Mouse (Mus musculus): ENCODE results near the gene Golph3.
A peak's percentile ranks its signal among the peaks of the same experiment; 100 is the strongest.

Golph3 gene

DNA sequence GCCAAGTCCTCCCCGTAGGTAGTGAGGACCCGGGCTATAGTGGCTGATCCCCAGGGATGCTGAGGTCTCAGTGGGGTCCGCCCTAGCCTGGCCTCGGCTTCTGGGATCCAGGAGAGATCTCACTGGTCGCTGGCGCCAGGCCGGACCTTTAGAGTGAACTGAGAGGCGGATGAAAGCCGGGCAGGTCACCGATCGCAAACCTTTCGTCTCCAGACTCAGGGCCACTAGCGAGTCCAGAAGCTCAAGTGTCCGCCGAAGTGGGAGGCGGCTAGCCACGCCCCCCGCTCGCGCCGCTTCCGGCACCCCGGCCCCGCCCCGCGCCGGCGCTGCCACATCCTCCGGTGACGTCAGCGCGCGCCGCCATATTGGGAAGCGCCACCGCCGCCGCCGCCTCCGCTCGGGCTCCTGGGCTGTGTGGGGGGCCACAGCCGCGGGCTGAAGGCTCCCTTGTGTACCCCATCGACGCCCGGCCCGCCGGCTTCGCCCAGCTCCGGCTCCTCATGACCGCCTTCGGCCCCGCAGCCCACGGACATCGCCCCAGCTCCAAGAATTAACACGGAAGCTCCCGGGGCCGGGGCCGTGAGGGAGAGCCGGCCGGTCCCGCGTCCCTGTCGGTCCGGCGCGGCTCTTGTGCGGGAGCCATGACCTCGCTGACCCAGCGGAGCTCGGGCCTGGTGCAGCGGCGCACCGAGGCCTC is at the start of gene Golph3:
Golph3 (plus strand) TSS at position 360 of the 697 bp plus-strand sequence.
- DNase-seq (ENCODE audit: low spot score) = peak; percentile 94

DNA sequence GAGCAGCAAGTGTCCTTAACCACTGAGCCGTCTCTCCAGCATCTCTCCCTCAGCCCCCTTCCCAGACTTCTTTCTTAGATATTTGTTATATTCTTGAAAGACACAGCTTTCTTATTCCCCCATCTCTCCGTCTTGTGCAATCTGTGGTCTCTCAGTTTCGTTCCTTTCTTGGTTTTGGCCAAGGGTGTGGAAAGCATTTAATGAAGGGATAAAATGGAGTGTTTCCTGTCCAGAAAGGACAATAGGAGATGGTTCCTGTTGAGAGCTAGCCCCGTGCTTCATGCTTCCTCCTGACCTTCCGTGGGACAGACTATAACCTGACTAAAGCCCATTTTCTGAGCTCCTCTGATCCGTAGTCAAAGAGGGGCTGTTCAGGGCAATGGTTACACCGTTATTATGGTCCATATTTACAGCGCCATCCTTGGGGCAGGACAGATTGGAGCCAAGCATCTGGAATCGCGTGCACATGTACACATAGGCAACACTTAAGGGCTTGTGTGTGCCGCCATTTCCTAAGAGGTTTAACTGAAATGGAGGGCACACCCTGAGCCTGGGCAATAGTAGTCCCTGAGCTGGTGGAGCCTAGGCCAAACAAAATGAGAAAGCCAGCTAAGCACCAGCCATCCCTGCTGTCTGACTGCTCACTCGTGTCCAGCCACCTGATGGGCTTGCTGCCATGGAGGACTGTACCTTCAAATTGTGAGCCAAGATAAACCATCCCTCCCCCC is 47.8 kb upstream of the Golph3 start:
- DNase-seq (ENCODE audit: low spot score) = no peak

DNA sequence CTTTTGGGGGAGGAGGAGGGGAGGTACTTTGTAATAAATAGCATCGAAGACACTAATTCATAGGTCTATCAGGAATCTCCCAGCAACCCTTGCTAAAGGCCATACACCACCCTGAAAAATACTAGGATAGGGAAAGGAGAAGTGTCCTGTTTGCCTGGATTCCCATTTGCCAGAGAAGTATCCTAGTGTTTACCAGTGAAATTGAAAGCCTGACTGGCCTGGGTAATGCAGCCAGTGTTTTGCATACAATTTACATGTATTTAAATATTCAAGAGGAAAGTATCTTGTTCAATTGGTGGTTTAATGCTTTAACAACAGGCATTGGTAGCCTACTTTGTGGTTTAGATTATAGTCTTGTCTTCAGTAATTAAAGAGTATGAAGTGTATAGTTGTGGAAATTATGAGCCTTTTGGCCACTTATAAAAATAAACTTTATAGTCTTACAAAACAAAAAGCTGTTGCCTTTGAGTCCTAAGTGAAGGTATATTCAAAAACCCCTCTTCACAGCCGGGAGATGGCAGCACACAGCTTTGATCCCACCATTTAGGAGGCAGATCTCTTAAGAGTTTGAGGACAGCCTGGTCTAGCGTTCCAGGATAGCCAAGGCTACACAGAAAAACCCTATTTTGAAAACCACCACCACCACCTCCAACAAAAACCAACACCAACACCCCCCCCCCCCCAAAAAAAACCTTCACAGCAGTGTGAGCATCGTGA is 47.0 kb upstream of the Golph3 start:
- DNase-seq (ENCODE audit: low spot score) = no peak

DNA sequence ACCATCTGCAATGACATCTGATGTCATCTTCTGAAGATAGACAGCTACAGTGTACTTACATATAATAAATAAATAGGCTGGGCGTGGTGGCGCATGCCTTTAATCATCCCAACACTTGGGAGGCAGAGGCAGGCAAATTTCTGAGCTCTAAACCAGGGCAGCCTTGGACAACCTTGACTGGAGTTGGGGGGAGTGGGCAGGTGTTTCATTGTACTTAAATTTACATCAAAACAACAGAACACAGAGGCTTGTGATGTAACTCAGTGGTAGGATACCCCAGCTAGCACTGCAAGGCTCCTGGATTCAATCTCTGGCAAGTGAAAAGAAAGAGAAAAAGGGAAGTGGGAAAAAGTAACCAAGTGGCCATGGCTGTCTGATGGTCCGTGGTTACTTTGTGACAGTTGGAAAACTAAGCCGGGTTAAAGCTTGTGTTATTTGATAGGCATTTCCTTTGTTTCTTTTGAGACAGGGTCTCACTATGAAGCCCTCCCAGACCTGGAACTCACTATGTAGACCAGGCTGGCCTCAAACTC is 46.1 kb upstream of the Golph3 start:
- no peak for DNase-seq (ENCODE audit: low spot score)

DNA sequence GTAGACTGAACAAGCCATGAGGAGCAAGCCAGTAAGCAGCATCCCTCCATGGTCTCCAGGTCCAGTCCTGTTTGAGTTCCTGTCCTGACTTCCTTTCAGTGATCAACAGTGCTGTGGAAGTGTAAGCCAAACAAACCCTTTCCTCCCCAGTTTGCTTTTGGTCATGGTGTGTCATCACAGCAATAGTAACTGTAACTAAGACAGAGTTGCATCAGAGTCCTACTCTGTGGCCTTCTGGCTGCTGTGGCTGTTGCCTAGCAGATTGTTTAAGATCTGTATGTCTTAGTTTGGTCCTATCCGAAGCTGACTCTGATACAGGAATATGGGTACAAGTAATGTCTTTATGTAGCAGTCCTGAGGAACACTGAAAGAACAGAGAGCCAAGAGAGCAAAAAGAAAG is 41.4 kb upstream of the Golph3 start:
- DNase-seq (ENCODE audit: low spot score) = no peak

DNA sequence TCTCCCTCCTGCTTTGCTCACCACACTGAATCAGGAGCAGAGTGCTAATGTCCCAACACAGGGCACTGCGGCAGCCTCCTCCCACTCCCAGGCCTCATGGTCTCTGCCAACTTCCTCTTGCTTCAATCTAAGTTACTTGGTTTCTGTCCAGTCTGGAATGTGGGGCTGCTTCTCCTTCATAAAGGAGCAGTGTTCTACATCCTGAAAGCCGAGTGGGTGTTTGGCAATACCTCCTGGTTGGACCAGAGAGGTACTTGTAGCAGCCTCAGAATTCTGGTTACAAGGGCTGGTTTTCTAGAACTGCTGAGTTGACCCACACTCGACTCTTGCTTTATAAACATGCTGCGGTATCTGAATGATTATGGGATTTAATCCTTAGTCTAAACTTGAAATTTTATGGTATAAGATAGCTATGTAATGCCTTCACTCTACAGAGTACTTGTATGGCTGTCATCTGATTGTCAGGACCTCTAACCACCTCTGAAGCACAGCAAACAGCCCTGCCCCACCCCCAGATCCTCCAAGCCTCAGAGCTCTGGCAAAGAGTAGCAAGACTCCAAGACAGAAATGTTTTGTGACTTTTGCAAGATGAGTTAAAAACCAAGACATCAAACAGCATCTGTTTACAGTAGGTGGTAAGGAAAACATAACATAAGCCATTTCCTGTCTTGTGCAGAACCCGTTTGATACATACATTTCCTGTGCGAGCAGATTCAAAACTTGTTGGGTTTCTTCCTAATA is 36.3 kb upstream of the Golph3 start:
- peak; percentile 85 for DNase-seq (ENCODE audit: low spot score)

DNA sequence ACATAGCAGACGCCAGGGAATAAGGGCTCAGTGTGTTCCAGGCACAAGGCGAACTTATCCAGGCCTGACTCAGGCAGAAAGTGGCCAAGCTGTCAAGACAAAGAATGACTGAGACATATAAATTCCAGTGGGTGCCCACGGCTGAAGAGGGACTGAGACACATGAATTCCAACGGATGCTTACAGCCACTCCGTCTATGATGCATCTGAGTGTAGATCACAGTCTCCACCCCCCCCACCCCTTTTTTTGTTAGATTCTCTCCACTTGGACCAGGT is 35.8 kb upstream of the Golph3 start:
- DNase-seq (ENCODE audit: low spot score) = no peak

DNA sequence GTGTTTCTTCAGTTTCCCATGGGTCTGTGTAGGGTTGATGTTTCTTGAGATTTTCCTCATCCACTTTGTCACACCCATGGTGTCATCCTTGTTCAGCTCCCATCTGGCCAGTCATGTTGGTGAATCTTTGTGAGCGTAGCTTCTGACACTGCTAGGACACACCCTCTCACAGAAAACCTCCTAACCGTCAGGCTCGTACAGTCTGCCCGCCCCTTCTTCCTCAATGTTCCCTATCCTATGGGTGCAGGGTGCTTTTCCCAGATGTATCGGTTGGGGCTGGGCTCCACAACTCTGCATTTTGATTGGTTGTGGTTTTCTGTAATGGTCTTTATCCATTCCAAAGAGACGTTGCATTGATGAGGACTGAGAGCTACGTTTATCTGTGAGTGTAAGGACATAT is 30.9 kb upstream of the Golph3 start:
- no peak for DNase-seq (ENCODE audit: low spot score)

DNA sequence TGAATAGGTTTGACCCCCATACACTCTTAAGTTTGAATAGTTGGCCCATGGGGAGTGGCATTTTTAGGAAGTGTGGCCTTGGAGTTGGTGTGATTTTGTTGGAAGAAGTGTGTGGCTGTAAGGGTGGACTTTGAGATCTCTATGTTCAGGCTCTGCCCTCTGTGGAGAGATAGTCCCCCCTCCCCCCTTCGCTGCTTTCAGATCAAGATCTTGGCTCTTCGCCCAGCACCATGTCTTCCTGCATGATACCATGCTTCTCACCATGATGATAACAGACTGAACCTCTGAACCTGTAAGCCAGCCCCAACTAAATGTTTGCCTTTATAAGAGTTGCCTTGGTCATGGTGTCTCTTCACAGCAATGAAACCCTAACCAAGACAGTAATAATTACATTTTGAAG is 29.5 kb upstream of the Golph3 start:
- no peak for DNase-seq (ENCODE audit: low spot score)

DNA sequence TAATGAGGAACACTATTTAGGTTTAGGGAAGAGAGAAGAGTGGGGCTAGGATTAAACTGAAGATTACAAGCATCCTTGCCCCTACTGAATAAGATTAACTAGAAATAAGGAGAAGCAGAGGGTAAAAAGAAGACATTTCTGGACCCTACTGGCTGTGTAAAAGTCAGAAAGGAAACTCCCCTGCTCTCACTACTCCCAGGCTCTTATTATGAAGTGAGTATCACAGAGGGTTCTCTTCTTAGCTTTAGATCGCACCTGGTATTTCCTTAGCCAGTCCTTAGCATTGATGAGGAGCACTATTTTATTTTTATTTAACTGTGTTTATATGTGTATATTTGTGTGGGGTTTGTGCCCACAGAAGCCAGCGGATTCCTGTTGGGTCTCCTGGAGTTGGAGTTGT is 25.0 kb upstream of the Golph3 start:
- no peak for DNase-seq (ENCODE audit: low spot score)

DNA sequence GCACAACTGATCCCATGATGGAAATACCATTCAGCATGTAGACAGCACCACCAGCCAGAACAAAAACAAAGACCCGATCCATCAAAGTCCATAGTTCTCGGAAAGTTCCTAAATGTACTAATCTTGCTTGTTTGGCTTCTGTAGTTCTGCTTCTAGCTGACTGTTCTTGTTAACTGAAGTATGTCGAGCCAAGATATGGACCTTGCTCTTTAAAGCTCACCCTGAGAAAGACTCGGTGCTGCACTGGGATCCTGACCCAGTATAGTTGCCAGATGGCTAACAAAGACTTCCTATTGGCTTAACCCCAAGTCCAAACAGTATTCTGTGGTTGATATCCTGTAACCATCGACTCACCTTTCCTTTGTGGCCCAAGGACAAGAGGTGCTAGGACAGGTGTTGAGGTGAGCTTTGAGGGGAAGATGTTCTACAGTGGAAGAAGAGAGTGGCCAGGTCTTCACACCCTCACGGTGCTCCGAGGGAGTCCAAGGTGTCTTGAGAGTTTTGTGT is 23.0 kb upstream of the Golph3 start:
- DNase-seq (ENCODE audit: low spot score) = no peak

DNA sequence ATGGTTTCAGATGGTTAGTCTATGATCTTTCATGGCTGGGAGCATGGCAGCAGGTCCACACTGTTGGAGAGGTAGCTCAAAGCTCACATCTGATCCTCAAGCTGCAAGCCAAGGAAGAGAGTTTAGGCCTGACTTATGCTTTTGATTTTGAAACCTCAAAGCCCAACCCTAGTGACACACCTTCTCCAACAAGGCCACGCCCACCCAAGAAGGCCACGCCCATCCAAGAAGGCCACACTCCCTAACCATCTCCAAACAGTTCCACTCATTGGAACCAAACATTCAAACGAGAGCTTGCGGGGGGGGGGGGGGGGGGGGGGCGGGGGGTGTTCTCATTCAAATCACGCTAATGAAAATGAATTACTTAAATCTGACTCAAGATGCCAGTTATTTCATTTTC is 19.5 kb upstream of the Golph3 start:
- DNase-seq (ENCODE audit: low spot score) = no peak

DNA sequence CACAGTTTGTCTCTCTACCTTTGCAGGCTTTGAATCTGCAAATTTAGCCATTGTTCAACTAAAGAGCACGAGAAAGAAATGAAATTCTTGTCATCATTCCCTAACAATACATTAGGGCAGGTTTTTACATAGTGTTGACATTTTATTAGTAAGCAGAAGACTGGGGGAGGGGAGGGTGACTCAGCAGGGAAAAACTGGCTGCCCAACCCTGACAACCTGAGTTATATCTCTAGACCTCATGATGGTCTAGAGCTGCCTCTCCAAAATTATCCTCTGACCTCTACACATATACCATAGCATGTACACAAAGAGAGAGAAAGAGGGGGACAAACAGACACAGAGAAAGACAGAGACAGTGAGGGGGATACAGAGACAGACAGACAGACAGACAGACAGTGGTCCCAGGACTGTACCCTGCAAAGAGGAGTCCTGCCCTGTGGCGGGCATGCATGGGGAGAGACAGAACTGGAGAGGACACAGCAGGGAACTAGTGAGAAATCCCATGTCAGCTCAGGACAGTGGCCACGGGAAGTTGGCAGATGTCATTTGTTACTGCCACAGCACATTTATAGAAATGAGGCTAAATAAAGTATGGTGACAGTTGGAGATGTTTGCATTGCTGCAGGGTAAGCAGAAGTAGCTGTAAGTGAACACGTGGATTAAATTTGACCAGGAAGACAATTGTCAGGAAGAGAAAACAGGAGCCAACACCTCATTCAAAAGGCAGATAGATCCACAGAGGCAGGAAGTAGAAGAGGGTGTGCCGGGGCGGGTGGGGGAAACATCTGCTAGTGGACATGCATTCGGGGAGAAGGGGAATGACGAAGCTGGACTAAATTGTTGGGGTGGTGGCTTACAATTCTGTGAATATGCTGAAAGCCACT is 14.8 kb upstream of the Golph3 start:
- DNase-seq (ENCODE audit: low spot score) = no peak

DNA sequence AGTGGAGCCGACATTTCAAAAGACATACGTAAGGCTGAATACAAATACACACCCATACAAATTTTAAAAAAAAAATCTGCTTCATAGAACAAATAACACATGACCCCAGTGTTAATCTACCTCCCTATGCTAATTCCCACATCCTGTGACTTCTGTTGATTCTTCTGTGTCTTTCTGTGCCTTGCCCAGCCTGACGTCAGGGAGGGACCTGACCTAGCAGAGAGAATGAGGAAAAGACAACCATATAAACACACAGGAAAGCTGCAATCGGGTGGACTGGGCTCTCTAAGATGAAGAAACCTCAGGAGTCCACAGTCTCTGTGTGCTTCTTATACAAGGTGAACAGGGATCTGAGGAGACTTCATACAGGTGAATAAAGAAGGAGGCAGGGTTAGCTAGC is 14.1 kb upstream of the Golph3 start:
- DNase-seq (ENCODE audit: low spot score) = no peak

DNA sequence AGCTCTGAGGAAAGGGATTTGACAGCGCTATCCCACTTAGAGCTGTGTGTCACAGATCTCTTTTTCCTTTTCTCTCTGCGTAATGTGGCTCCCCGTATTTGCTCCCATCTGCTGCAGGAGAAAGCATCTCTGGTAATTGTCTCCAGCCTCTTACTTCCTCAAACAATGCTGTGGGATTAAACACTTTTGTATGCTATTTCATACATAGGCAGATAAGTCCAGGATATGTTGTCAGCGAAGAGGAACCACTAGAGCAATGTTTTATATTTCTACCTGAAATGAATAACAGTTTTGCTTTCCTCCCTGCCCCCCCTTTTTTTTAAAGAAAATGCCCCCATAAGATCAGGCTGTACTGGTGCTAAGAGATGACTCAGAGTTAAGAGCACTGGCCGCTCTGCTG is 12.7 kb upstream of the Golph3 start:
- no peak for DNase-seq (ENCODE audit: low spot score)

DNA sequence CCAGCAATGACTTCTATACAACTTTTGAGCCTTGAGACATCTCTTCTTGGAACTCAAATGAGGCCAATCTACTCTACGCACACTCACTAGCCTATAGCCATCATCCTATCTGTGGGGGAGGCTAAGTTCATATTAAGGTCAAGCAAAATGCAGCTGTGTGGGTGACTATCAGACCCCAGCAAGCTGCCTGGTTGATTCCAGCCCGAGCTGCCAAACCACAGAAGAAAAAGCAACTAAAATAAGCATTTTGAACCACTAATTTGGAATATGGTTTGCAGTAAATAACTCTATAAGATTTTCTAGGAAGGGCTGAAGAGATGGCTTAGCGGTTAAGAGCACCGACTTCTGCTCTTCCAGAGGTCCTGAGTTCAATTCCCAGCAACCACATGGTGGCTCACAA is 10.6 kb upstream of the Golph3 start:
- DNase-seq (ENCODE audit: low spot score) = no peak

DNA sequence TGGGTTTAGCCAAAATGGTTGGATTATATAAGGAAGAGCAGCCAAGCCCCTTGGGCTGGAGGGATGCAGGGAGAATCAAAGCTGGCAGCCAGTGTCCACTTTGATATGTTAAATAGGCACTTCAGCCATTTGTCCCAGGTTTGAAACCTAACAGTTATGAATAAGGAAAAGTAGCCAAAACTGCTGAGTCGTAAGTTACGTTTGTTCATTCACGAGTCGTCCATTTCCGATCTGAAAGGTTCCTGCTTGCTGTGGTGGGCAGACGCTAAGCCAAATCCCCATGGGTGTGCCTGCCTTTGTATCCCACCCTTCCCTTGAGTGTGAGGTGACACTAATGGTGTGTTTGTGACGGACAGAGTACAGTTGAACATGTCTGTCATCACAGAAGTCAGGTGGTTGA is 9.8 kb upstream of the Golph3 start:
- no peak for DNase-seq (ENCODE audit: low spot score)

DNA sequence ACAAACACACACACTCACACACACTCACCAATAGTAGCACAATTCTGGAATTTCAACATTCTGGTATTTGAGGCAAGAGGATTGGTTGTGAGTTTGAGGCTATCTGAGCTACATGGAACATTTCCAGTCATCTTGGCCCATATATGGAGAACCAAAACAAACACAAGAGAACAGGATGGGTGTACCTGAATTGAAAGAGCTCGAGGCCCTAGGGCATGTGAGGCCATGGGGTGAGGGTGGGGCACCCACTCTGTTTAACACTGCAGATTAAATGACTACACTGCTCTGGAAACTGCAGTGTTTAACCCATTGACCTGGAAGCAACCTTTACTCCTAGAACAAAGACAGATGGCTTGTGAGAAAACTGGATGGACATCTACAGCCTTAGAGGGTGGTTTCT is 8.0 kb upstream of the Golph3 start:
- DNase-seq (ENCODE audit: low spot score) = peak; percentile 54

DNA sequence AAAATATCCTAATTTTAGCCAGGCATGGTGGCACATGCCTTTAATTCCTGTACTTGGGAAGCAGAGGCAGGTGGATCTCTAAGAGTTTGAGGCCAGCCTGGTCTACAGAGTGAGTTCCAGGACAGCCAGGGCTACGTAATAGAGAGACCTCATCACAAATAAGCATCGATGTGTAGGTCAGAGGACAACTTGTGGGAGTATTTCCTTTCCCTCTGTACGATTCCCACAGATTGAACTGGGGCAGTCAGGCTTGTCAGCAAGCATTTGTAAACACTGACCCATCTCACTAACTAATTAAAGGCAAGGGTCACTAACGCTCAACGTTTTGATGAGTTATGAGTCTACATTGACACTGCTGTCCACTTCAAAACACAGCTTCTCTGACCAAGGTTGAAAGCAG is 6.7 kb upstream of the Golph3 start:
- DNase-seq (ENCODE audit: low spot score) = no peak

DNA sequence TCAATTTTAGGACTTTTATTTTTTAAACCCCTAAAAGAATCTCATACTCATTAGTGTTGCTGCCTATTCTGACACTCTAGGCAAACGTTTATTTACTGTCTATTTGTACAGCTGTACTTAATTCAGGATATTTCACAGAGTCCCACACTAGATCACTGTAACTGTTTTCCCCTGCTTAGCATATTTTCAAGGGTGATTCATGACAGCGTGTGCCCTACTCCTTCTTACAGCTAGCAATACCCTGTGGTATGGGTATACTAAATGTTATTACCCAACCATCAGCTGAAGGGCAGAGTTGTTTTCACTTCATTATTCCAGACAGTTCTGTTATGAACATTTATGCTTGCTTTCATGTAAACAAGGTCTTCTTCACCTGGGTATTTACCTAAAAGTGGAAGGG is 5.3 kb upstream of the Golph3 start:
- no peak for DNase-seq (ENCODE audit: low spot score)

DNA sequence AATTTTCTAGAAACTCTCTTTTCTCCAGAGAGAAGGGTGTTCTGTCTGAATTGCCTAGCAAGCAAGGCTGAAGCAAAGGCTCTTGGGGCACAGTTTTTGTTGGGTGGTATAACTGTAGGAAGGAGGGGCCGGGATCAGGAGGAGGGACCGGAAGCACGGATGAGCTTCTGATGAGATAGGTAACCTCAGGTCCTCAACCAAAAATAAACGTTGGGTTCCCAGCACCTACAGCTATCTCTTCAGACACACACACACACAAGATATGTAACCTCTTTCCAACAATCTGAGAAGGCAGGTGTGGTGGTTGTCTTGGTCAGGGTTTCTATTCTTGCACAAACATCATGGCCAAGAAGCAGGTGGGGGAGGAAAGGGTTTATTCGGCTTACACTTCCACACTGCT is 4.0 kb upstream of the Golph3 start:
- no peak for DNase-seq (ENCODE audit: low spot score)
